Mouse (Mus musculus): Measurements from ENCODE around the gene 9330161L09Rik. TPM values are rescaled to one million over a fixed set of nuclear protein-coding genes. Genes with fewer than 3 reads are reported as not detected.
"Not testable (repeated sequence)": the region's sequence is repeated elsewhere in the genome, so short reads cannot be mapped to it uniquely, and the experiment has no call there.

9330161L09Rik gene
- 1.7 and 1.8 TPM in 2 replicates for polyA plus RNA-seq (2014; fragmentation: Nextera tagmentation; extraction: Ambion mirVana)

GRCm38 (mm10) chr12:103407720-103408119 is at the start of gene 9330161L09Rik:
Gene 9330161L09Rik (minus strand): TSS chr12:103407820.
- no peak for ATAC-seq (ENCODE audit: low read depth)
- Histone ChIP-seq H3K27ac (ENCODE audit: low read depth, low read length) (no peak within 1 kb of the TSS), H3K4me1 (ENCODE audit: control insufficient read depth, insufficient read depth, low read length) (no peaks in the 10 kb centered on the region), H3K27me3 (ENCODE audit: control insufficient read depth, insufficient read depth, low read length) (no peaks in the 10 kb centered on the region), H3K4me3 (ENCODE audit: low read depth, low read length) (no peak within 1 kb of the TSS), H3K9me3 (ENCODE audit: control insufficient read depth, low read length) (no peaks in the 10 kb centered on the region), H3K4me2 (ENCODE audit: low read depth, low read length) (no peak within 1 kb of the TSS), H3K9ac (replicated peaks; ENCODE audit: low read depth, low read length) (no peak within 1 kb of the TSS), H3K36me3 (ENCODE audit: control insufficient read depth, insufficient read depth, low read length) (peaks cover 66% of the 10 kb centered on the region)
- 97% methylated on average over 4 of the region's 4 CpGs for WGBS

GRCm38 (mm10) chr12:103457140-103457539 is 49.5 kb upstream of the 9330161L09Rik start, which contains the start of gene Ifi27l2b:
Gene Ifi27l2b (minus strand): TSS chr12:103457223.
- Histone ChIP-seq H3K27me3 (ENCODE audit: control insufficient read depth, insufficient read depth, low read length) (no peaks in the 10 kb centered on the region), H3K9me3 (ENCODE audit: control insufficient read depth, low read length) (no peaks in the 10 kb centered on the region), H3K27ac (ENCODE audit: low read depth, low read length) (no peak within 1 kb of the TSS), H3K4me2 (ENCODE audit: low read depth, low read length) (no peak within 1 kb of the TSS), H3K4me1 (ENCODE audit: control insufficient read depth, insufficient read depth, low read length) (no peaks in the 10 kb centered on the region), H3K4me3 (ENCODE audit: low read depth, low read length) (no peak within 1 kb of the TSS), H3K36me3 (ENCODE audit: control insufficient read depth, insufficient read depth, low read length) (no peaks in the 10 kb centered on the region), H3K9ac (replicated peaks; ENCODE audit: low read depth, low read length) (no peak within 1 kb of the TSS)
- no peak for ATAC-seq (ENCODE audit: low read depth)
- 77% methylated on average over 3 of the region's 3 CpGs for WGBS

- not testable (repeated sequence) for H3K4me1 ChIP-seq (ENCODE audit: control insufficient read depth, insufficient read depth, low read length); H3K27ac ChIP-seq (ENCODE audit: low read depth, low read length); H3K9ac ChIP-seq (replicated peaks; ENCODE audit: low read depth, low read length); ATAC-seq (ENCODE audit: low read depth); H3K4me3 ChIP-seq (ENCODE audit: low read depth, low read length); H3K9me3 ChIP-seq (ENCODE audit: control insufficient read depth, low read length); H3K4me2 ChIP-seq (ENCODE audit: low read depth, low read length); H3K27me3 ChIP-seq (ENCODE audit: control insufficient read depth, insufficient read depth, low read length); H3K36me3 ChIP-seq (ENCODE audit: control insufficient read depth, insufficient read depth, low read length)
- no CpG with 5 or more reads among the region's 1 CpGs for WGBS
Measured at GRCm38 (mm10) chr12:103456727-103457126, 49.1 kb upstream of the 9330161L09Rik start.

- Histone ChIP-seq H3K9me3 (ENCODE audit: control insufficient read depth, low read length) (no peaks in the 10 kb centered on the region), H3K4me2 (ENCODE audit: low read depth, low read length) (no peak overlapping the region), H3K27ac (ENCODE audit: low read depth, low read length) (no peak overlapping the region), H3K27me3 (ENCODE audit: control insufficient read depth, insufficient read depth, low read length) (no peaks in the 10 kb centered on the region), H3K4me3 (ENCODE audit: low read depth, low read length) (no peak overlapping the region), H3K4me1 (ENCODE audit: control insufficient read depth, insufficient read depth, low read length) (no peaks in the 10 kb centered on the region), H3K36me3 (ENCODE audit: control insufficient read depth, insufficient read depth, low read length) (no peaks in the 10 kb centered on the region), H3K9ac (replicated peaks; ENCODE audit: low read depth, low read length) (no peak overlapping the region)
- ATAC-seq (ENCODE audit: low read depth) = no peak
Measured at GRCm38 (mm10) chr12:103453361-103453760, 45.7 kb upstream of the 9330161L09Rik start.

GRCm38 (mm10) chr12:103445060-103445459 is 37.4 kb upstream of the 9330161L09Rik start:
- WGBS = 85% methylated on average over 3 of the region's 3 CpGs
- Histone ChIP-seq H3K9ac (replicated peaks; ENCODE audit: low read depth, low read length) (no peak overlapping the region), H3K4me2 (ENCODE audit: low read depth, low read length) (no peak overlapping the region), H3K27me3 (ENCODE audit: control insufficient read depth, insufficient read depth, low read length) (no peaks in the 10 kb centered on the region), H3K4me3 (ENCODE audit: low read depth, low read length) (no peak overlapping the region), H3K4me1 (ENCODE audit: control insufficient read depth, insufficient read depth, low read length) (no peaks in the 10 kb centered on the region), H3K27ac (ENCODE audit: low read depth, low read length) (no peak overlapping the region), H3K9me3 (ENCODE audit: control insufficient read depth, low read length) (no peaks in the 10 kb centered on the region), H3K36me3 (ENCODE audit: control insufficient read depth, insufficient read depth, low read length) (no peaks in the 10 kb centered on the region)
- no peak for ATAC-seq (ENCODE audit: low read depth)

- not testable (repeated sequence) for H3K4me2 ChIP-seq (ENCODE audit: low read depth, low read length); H3K27ac ChIP-seq (ENCODE audit: low read depth, low read length); H3K27me3 ChIP-seq (ENCODE audit: control insufficient read depth, insufficient read depth, low read length); H3K9me3 ChIP-seq (ENCODE audit: control insufficient read depth, low read length); H3K4me3 ChIP-seq (ENCODE audit: low read depth, low read length); ATAC-seq (ENCODE audit: low read depth); H3K4me1 ChIP-seq (ENCODE audit: control insufficient read depth, insufficient read depth, low read length); H3K9ac ChIP-seq (replicated peaks; ENCODE audit: low read depth, low read length); H3K36me3 ChIP-seq (ENCODE audit: control insufficient read depth, insufficient read depth, low read length)
- WGBS = 50% methylated on average over 5 of the region's 7 CpGs
Measured at GRCm38 (mm10) chr12:103444261-103444660, 36.6 kb upstream of the 9330161L09Rik start.

- WGBS = 55% methylated on average over 3 of the region's 3 CpGs
- ATAC-seq (ENCODE audit: low read depth) = no peak
- no peaks in the 10 kb centered on the region for H3K9me3 ChIP-seq (ENCODE audit: control insufficient read depth, low read length)
- no peak within 1 kb of the TSS for H3K9ac ChIP-seq (replicated peaks; ENCODE audit: low read depth, low read length)
- no peaks in the 10 kb centered on the region for H3K27me3 ChIP-seq (ENCODE audit: control insufficient read depth, insufficient read depth, low read length)
- no peaks in the 10 kb centered on the region for H3K36me3 ChIP-seq (ENCODE audit: control insufficient read depth, insufficient read depth, low read length)
- no peak within 1 kb of the TSS for H3K4me3 ChIP-seq (ENCODE audit: low read depth, low read length)
- H3K4me1 ChIP-seq (ENCODE audit: control insufficient read depth, insufficient read depth, low read length) = no peaks in the 10 kb centered on the region
- H3K27ac ChIP-seq (ENCODE audit: low read depth, low read length) = no peak within 1 kb of the TSS
- no peak within 1 kb of the TSS for H3K4me2 ChIP-seq (ENCODE audit: low read depth, low read length)
Measured at GRCm38 (mm10) chr12:103443524-103443923, 35.9 kb upstream of the 9330161L09Rik start, which contains the start of gene Ifi27l2a. Gene Ifi27l2a (minus strand): TSS chr12:103443680.

- H3K4me2 ChIP-seq (ENCODE audit: low read depth, low read length) = no peak overlapping the region
- H3K27me3 ChIP-seq (ENCODE audit: control insufficient read depth, insufficient read depth, low read length) = no peaks in the 10 kb centered on the region
- H3K4me1 ChIP-seq (ENCODE audit: control insufficient read depth, insufficient read depth, low read length) = no peaks in the 10 kb centered on the region
- no peak overlapping the region for H3K27ac ChIP-seq (ENCODE audit: low read depth, low read length)
- WGBS = 100% methylated on average over 1 of the region's 1 CpGs
- no peak overlapping the region for H3K4me3 ChIP-seq (ENCODE audit: low read depth, low read length)
- no peaks in the 10 kb centered on the region for H3K36me3 ChIP-seq (ENCODE audit: control insufficient read depth, insufficient read depth, low read length)
- H3K9me3 ChIP-seq (ENCODE audit: control insufficient read depth, low read length) = no peaks in the 10 kb centered on the region
- no peak overlapping the region for H3K9ac ChIP-seq (replicated peaks; ENCODE audit: low read depth, low read length)
- ATAC-seq (ENCODE audit: low read depth) = no peak
Measured at GRCm38 (mm10) chr12:103437601-103438000, 30.0 kb upstream of the 9330161L09Rik start.

- Histone ChIP-seq H3K36me3 (ENCODE audit: control insufficient read depth, insufficient read depth, low read length) (no peaks in the 10 kb centered on the region), H3K9me3 (ENCODE audit: control insufficient read depth, low read length) (no peaks in the 10 kb centered on the region), H3K4me2 (ENCODE audit: low read depth, low read length) (no peak overlapping the region), H3K9ac (replicated peaks; ENCODE audit: low read depth, low read length) (no peak overlapping the region), H3K4me3 (ENCODE audit: low read depth, low read length) (no peak overlapping the region), H3K27me3 (ENCODE audit: control insufficient read depth, insufficient read depth, low read length) (no peaks in the 10 kb centered on the region), H3K27ac (ENCODE audit: low read depth, low read length) (no peak overlapping the region), H3K4me1 (ENCODE audit: control insufficient read depth, insufficient read depth, low read length) (no peaks in the 10 kb centered on the region)
- no peak for ATAC-seq (ENCODE audit: low read depth)
Measured at GRCm38 (mm10) chr12:103434861-103435260, 27.2 kb upstream of the 9330161L09Rik start.

Measured in neural tube, embryonic 14.5 days (tissue).